In the genomic region with DNA sequence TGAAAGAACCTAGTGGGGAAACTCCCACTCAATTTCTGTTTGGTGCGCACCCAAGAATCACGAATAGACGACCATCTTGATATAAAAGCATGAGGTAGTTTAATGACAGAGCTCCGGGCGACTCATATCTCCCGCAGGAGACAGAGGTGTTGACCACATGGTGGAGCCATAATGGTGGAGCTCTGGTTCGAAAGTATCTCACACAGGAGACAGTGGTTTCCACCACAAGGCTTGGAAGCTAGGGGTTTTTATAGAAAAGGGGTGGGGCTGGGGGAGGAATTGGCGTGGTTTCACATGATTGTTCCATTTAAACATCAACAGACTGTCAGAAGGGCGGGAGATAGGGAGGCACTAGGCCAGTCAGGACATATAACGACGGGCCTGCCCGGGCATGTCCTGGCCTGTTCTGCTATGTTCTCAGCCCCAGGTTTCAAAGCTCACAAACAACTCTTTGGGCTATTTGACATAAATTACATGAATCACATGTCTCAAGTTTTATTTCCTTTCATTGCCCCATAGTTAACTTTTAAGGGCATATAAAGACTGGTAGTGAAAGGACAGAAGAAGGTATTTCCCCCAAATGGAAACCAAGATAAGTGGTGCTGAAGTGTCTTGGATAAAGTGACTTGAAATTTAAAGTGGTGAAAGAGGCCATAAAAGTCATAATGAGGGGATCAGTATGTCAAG, we compare ENCODE assay signal across 37 mouse cellular contexts. TPM values are rescaled to one million over a fixed set of nuclear protein-coding genes. Genes with fewer than 3 reads are reported as not detected.
"Had no signal": no experiment of that assay in that cellular context is flagged by ENCODE, and none has a peak within 500 bp of the region (broad histone marks: within the 10 kb centered on the region; RNA-seq: fewer than 3 reads in every experiment).

No protein-coding gene starts in this region.

RNA-seq across cellular contexts. Expression of a gene that starts 33.1 kb away (rescaled TPM):
- total RNA-seq: heart, postnatal 10 days; heart, postnatal 14 days; heart, postnatal 25 days; heart, postnatal 36 days; heart, postnatal 4 days; hematopoietic stem cell, adult 5-6 weeks; hindbrain, postnatal 0 days; layer of hippocampus, adult 18-20 months; layer of hippocampus, adult 2 months; layer of hippocampus, adult 8-10 months; layer of hippocampus, postnatal 10 days; layer of hippocampus, postnatal 14 days; layer of hippocampus, postnatal 25 days; layer of hippocampus, postnatal 36 days; left cerebral cortex, adult 18-20 months; left cerebral cortex, adult 2 months; left cerebral cortex, adult 8-10 months had no signal
- polyA plus RNA-seq: heart, embryonic 12.5 days; heart, embryonic 13.5 days; heart, embryonic 14.5 days; heart, embryonic 15.5 days; heart, embryonic 16.5 days; heart, postnatal 0 days; hindbrain, embryonic 10.5 days; hindbrain, embryonic 12.5 days; hindbrain, embryonic 13.5 days; hindbrain, embryonic 14.5 days; hindbrain, embryonic 16.5 days; hindbrain, postnatal 0 days; intestine, embryonic 16.5 days; kidney, adult 2 months; kidney, embryonic 14.5 days; kidney, postnatal 0 days; large intestine, adult 2 months had no signal

RNA-seq across cellular contexts. Expression of a gene that starts 58.7 kb away (rescaled TPM):
- total RNA-seq: heart, postnatal 14 days; heart, postnatal 25 days; heart, postnatal 36 days; hematopoietic stem cell, adult 5-6 weeks; hindbrain, postnatal 0 days; layer of hippocampus, adult 18-20 months; layer of hippocampus, adult 2 months; layer of hippocampus, adult 8-10 months; layer of hippocampus, postnatal 14 days; layer of hippocampus, postnatal 25 days; layer of hippocampus, postnatal 36 days; left cerebral cortex, adult 18-20 months; left cerebral cortex, adult 2 months; left cerebral cortex, adult 8-10 months had no signal
- polyA plus RNA-seq: heart, embryonic 12.5 days; heart, embryonic 13.5 days; hindbrain, embryonic 10.5 days; hindbrain, embryonic 11.5 days; hindbrain, embryonic 12.5 days; hindbrain, embryonic 13.5 days; hindbrain, embryonic 14.5 days; hindbrain, embryonic 15.5 days; hindbrain, embryonic 16.5 days; inflammation-experienced regulatory T-cells, adult 6 months; intestine, embryonic 14.5 days; kidney, adult 2 months; kidney, embryonic 14.5 days; large intestine, adult 2 months had no signal
